Mouse (Mus musculus) heart, adult 11 months (tissue): ENCODE measurements around the gene Hoxb5.

ENCODE experiments used
- DNase-seq: peaks from one replicate; pipeline ENCODE4 v3.0.0; 2022

Gene Hoxb5

GRCm38 (mm10) chr11:96272024-96272921 lies 30.9 kb upstream of the Hoxb5 start:
- DNase-seq = no peak

- DNase-seq = no peak
Observed at GRCm38 (mm10) chr11:96274428-96274827, 28.7 kb upstream of the Hoxb5 start.

GRCm38 (mm10) chr11:96275896-96276295 lies 27.2 kb upstream of the Hoxb5 start:
- DNase-seq = no peak

GRCm38 (mm10) chr11:96277151-96278044 lies 25.7 kb upstream of the Hoxb5 start:
- no peak for DNase-seq

GRCm38 (mm10) chr11:96278324-96278723 lies 24.8 kb upstream of the Hoxb5 start:
- no peak for DNase-seq

GRCm38 (mm10) chr11:96278773-96279172 lies 24.4 kb upstream of the Hoxb5 start:
- peak; percentile 93 for DNase-seq

GRCm38 (mm10) chr11:96279421-96280233 lies 23.5 kb upstream of the Hoxb5 start:
- no peak for DNase-seq

- no peak for DNase-seq
Observed at GRCm38 (mm10) chr11:96280399-96281378, 22.4 kb upstream of the Hoxb5 start.

- no peak for DNase-seq
Observed at GRCm38 (mm10) chr11:96281396-96281795, 21.7 kb upstream of the Hoxb5 start.

- no peak for DNase-seq
Observed at GRCm38 (mm10) chr11:96281855-96282570, 21.1 kb upstream of the Hoxb5 start, which contains the start of gene Hoxb8. Gene Hoxb8, plus strand, starts transcription at chr11:96281905.

GRCm38 (mm10) chr11:96282795-96283430 lies 20.2 kb upstream of the Hoxb5 start:
- DNase-seq = no peak

GRCm38 (mm10) chr11:96284041-96284749 lies 18.9 kb upstream of the Hoxb5 start:
- peak; percentile 89 for DNase-seq

GRCm38 (mm10) chr11:96284774-96285734 lies 18.1 kb upstream of the Hoxb5 start:
- no peak for DNase-seq

GRCm38 (mm10) chr11:96285771-96286738 lies 17.1 kb upstream of the Hoxb5 start, which contains the start of gene Hoxb7:
Gene Hoxb7, plus strand, starts transcription at chr11:96286623.
- peak; percentile 91 for DNase-seq

GRCm38 (mm10) chr11:96286739-96287385 lies 16.3 kb upstream of the Hoxb5 start:
- no peak for DNase-seq

- DNase-seq = no peak
Observed at GRCm38 (mm10) chr11:96287411-96287810, 15.7 kb upstream of the Hoxb5 start.
